Mouse (Mus musculus): Measurements from ENCODE around the gene Baiap2. TPM values are rescaled to one million over a fixed set of nuclear protein-coding genes. Genes with fewer than 3 reads are reported as not detected.

The Baiap2 gene
- polyA plus RNA-seq, 1 experiment from 2014 or later: 11.9 TPM

GRCm38 (mm10) chr11:119926762-119927161 lies 15.8 kb upstream of the Baiap2 start:
- no peak for ATAC-seq (replicated peaks; ENCODE audit: insufficient number of reproducible peaks, low FRiP score, low TSS enrichment, low read depth)
- Histone ChIP-seq H3K4me2 (ENCODE audit: low read depth, low read length) (no peak overlapping the region), H3K27me3 (ENCODE audit: control insufficient read depth, insufficient read depth, low read length) (no peaks in the 10 kb centered on the region), H3K36me3 (replicated peaks; ENCODE audit: control insufficient read depth, insufficient read depth, low read depth, low read length) (no peaks in the 10 kb centered on the region), H3K4me3 (ENCODE audit: low read depth, low read length) (no peak overlapping the region), H3K9me3 (replicated peaks; ENCODE audit: control insufficient read depth, low read length) (no peaks in the 10 kb centered on the region; the same call in 1 of the 2 replicates), H3K27ac (replicated peaks; ENCODE audit: low read depth, low read length) (no peak overlapping the region), H3K4me1 (ENCODE audit: control insufficient read depth, insufficient read depth, low read length) (no peaks in the 10 kb centered on the region), H3K9ac (replicated peaks; ENCODE audit: low read length) (no peak overlapping the region)
- no peak for DNase-seq (ENCODE audit: low spot score)
- 85% methylated on average over 5 of the region's 5 CpGs for WGBS

DNA sequence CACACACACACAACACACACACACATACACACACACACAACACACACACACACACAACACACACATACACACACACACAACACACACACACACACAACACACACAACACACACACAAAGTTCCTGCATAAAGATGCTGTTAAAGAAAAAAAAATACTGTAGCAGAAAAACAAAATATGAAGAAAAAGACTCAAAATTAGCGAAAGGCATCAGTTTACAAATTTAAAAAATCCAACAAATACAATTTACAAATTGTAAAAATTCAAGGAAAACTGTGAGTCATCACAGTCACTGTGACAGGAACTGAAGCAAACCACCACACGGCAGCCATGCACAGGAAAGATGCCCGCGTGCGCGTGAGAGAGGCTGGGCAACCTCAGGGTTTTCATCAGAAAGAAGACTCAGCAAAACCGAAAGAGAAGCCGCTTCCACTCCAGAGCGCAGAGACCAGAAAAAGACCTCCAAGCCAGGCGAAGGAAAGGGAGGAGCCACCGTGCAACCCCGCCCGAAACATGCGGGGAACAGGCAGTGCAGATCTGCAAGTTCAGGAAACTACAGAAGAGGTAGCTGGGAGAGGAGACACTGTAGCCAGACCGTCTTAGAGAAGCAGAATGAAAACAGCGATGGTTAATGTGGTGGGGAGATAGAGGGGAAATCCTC lies 14.4 kb upstream of the Baiap2 start:
- Histone ChIP-seq H3K9me3 (replicated peaks; ENCODE audit: control insufficient read depth, low read length) (no peaks in the 10 kb centered on the region; the same call in 1 of the 2 replicates), H3K9ac (replicated peaks; ENCODE audit: low read length) (no peak overlapping the region), H3K4me3 (ENCODE audit: low read depth, low read length) (no peak overlapping the region), H3K27ac (replicated peaks; ENCODE audit: low read depth, low read length) (no peak overlapping the region), H3K4me1 (ENCODE audit: control insufficient read depth, insufficient read depth, low read length) (no peaks in the 10 kb centered on the region), H3K4me2 (ENCODE audit: low read depth, low read length) (no peak overlapping the region), H3K27me3 (ENCODE audit: control insufficient read depth, insufficient read depth, low read length) (no peaks in the 10 kb centered on the region), H3K36me3 (replicated peaks; ENCODE audit: control insufficient read depth, insufficient read depth, low read depth, low read length) (no peaks in the 10 kb centered on the region)
- no peak for ATAC-seq (replicated peaks; ENCODE audit: insufficient number of reproducible peaks, low FRiP score, low TSS enrichment, low read depth)
- no peak for DNase-seq (ENCODE audit: low spot score)
- WGBS: 73% methylated on average over 16 of the region's 16 CpGs

- Histone ChIP-seq H3K27ac (replicated peaks; ENCODE audit: low read depth, low read length) (no peak overlapping the region), H3K4me3 (ENCODE audit: low read depth, low read length) (no peak overlapping the region), H3K4me1 (ENCODE audit: control insufficient read depth, insufficient read depth, low read length) (no peaks in the 10 kb centered on the region), H3K9me3 (replicated peaks; ENCODE audit: control insufficient read depth, low read length) (no peaks in the 10 kb centered on the region; the same call in 1 of the 2 replicates), H3K9ac (replicated peaks; ENCODE audit: low read length) (no peak overlapping the region), H3K4me2 (ENCODE audit: low read depth, low read length) (no peak overlapping the region), H3K27me3 (ENCODE audit: control insufficient read depth, insufficient read depth, low read length) (no peaks in the 10 kb centered on the region), H3K36me3 (replicated peaks; ENCODE audit: control insufficient read depth, insufficient read depth, low read depth, low read length) (no peaks in the 10 kb centered on the region)
- no peak for ATAC-seq (replicated peaks; ENCODE audit: insufficient number of reproducible peaks, low FRiP score, low TSS enrichment, low read depth)
- no peak for DNase-seq (ENCODE audit: low spot score)
- WGBS: 80% methylated on average over 6 of the region's 6 CpGs
These were observed 12.8 kb upstream of the Baiap2 start for GRCm38 (mm10) chr11:119929603-119930265.

DNA sequence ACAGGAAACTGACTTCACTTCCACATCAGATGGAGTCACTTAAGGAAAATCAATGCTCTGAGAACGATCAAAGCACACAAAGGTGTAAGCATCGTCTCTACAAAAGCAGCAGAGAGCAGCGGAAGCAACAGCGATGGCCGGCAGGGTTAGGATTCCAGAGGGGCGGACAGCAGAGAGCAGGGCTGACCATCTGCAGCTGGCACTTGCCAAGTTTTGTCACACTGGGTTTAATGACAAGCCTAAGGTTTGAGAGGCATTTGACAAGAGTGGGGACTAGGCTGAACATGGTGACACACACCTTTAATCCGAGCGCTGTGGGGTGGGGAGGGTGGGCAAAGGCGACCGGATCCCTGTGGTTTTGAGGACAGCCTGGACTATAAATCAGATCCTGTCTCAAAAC lies 10.8 kb upstream of the Baiap2 start:
- no peaks in the 10 kb centered on the region; the same call in 1 of the 2 replicates for H3K9me3 ChIP-seq (replicated peaks; ENCODE audit: control insufficient read depth, low read length)
- no peaks in the 10 kb centered on the region; the same call in 1 of the 2 replicates for H3K4me1 ChIP-seq (ENCODE audit: control insufficient read depth, insufficient read depth, low read length)
- no peak overlapping the region for H3K27ac ChIP-seq (replicated peaks; ENCODE audit: low read depth, low read length)
- WGBS: 73% methylated on average over 10 of the region's 10 CpGs
- no peak overlapping the region for H3K9ac ChIP-seq (replicated peaks; ENCODE audit: low read length)
- DNase-seq (ENCODE audit: low spot score): no peak
- no peak overlapping the region for H3K4me2 ChIP-seq (ENCODE audit: low read depth, low read length)
- H3K27me3 ChIP-seq (ENCODE audit: control insufficient read depth, insufficient read depth, low read length): no peaks in the 10 kb centered on the region
- ATAC-seq (replicated peaks; ENCODE audit: insufficient number of reproducible peaks, low FRiP score, low TSS enrichment, low read depth): no peak
- H3K4me3 ChIP-seq (ENCODE audit: low read depth, low read length): no peak overlapping the region
- no peaks in the 10 kb centered on the region for H3K36me3 ChIP-seq (replicated peaks; ENCODE audit: control insufficient read depth, insufficient read depth, low read depth, low read length)

- Histone ChIP-seq H3K9ac (replicated peaks; ENCODE audit: low read length) (no peak overlapping the region), H3K4me1 (ENCODE audit: control insufficient read depth, insufficient read depth, low read length) (no peaks in the 10 kb centered on the region; the same call in 1 of the 2 replicates), H3K27ac (replicated peaks; ENCODE audit: low read depth, low read length) (no peak overlapping the region), H3K4me3 (ENCODE audit: low read depth, low read length) (no peak overlapping the region), H3K36me3 (replicated peaks; ENCODE audit: control insufficient read depth, insufficient read depth, low read depth, low read length) (no peaks in the 10 kb centered on the region), H3K4me2 (ENCODE audit: low read depth, low read length) (no peak overlapping the region), H3K27me3 (ENCODE audit: control insufficient read depth, insufficient read depth, low read length) (no peaks in the 10 kb centered on the region), H3K9me3 (replicated peaks; ENCODE audit: control insufficient read depth, low read length) (no peaks in the 10 kb centered on the region; the same call in 1 of the 2 replicates)
- no peak for ATAC-seq (replicated peaks; ENCODE audit: insufficient number of reproducible peaks, low FRiP score, low TSS enrichment, low read depth)
- 58% methylated on average over 4 of the region's 4 CpGs for WGBS
- no peak for DNase-seq (ENCODE audit: low spot score)
These were observed 9.4 kb upstream of the Baiap2 start for GRCm38 (mm10) chr11:119933142-119933541.

DNA sequence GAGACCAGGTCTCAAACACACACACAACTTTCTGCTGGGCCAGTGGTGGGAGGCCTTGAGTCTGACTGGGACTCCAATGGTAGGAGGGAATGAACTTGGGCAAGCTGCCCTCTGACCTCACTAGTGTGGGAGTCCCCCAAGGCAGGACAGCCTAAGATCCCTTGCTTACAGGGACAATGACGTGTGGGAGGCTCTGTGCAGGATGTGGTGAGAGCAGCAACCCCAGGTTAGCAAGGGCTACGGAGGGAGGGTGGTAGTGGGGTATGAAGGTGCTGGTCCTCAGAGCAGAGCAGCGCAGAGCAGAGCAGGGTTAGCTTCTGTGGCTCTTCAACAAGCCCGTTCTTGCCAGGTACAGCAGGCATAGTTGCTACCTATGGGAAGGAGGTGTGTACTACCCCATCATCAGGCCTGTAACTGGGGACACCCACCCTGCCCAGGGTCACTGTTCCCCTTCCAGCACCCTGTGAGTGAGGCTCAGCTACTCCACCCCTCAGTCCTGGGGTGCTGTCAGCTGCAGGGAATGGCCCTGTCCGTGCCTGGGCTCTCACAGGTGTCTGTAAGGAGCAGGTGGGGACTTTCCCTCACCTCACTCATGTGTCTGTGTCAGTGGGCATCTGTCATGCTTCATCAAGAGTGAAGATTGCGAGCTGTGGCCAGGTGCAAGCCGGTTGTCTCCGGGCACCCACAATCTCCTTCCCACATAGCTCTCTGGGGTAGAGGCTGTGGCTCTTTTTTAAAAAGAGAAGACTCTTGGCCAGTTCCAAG lies 8.6 kb upstream of the Baiap2 start:
- WGBS: 82% methylated on average over 8 of the region's 8 CpGs
- ATAC-seq (replicated peaks; ENCODE audit: insufficient number of reproducible peaks, low FRiP score, low TSS enrichment, low read depth): no peak
- no peaks in the 10 kb centered on the region for H3K27me3 ChIP-seq (ENCODE audit: control insufficient read depth, insufficient read depth, low read length)
- DNase-seq (ENCODE audit: low spot score): no peak
- no peaks in the 10 kb centered on the region for H3K36me3 ChIP-seq (replicated peaks; ENCODE audit: control insufficient read depth, insufficient read depth, low read depth, low read length)
- no peak overlapping the region for H3K9ac ChIP-seq (replicated peaks; ENCODE audit: low read length)
- no peak overlapping the region for H3K4me2 ChIP-seq (ENCODE audit: low read depth, low read length)
- no peaks in the 10 kb centered on the region; the same call in 1 of the 2 replicates for H3K9me3 ChIP-seq (replicated peaks; ENCODE audit: control insufficient read depth, low read length)
- no peak overlapping the region for H3K27ac ChIP-seq (replicated peaks; ENCODE audit: low read depth, low read length)
- no peak overlapping the region for H3K4me3 ChIP-seq (ENCODE audit: low read depth, low read length)
- no peaks in the 10 kb centered on the region; the same call in none of the 2 replicates for H3K4me1 ChIP-seq (ENCODE audit: control insufficient read depth, insufficient read depth, low read length)

GRCm38 (mm10) chr11:119934773-119935172 lies 7.8 kb upstream of the Baiap2 start:
- WGBS: 79% methylated on average over 8 of the region's 8 CpGs
- no peaks in the 10 kb centered on the region; the same call in 1 of the 2 replicates for H3K9me3 ChIP-seq (replicated peaks; ENCODE audit: control insufficient read depth, low read length)
- H3K27me3 ChIP-seq (ENCODE audit: control insufficient read depth, insufficient read depth, low read length): no peaks in the 10 kb centered on the region
- H3K4me3 ChIP-seq (ENCODE audit: low read depth, low read length): no peak overlapping the region
- no peak overlapping the region for H3K27ac ChIP-seq (replicated peaks; ENCODE audit: low read depth, low read length)
- no peaks in the 10 kb centered on the region; the same call in none of the 2 replicates for H3K4me1 ChIP-seq (ENCODE audit: control insufficient read depth, insufficient read depth, low read length)
- H3K9ac ChIP-seq (replicated peaks; ENCODE audit: low read length): no peak overlapping the region
- DNase-seq (ENCODE audit: low spot score) (no peak), ATAC-seq (replicated peaks; ENCODE audit: insufficient number of reproducible peaks, low FRiP score, low TSS enrichment, low read depth) (no peak)
- H3K4me2 ChIP-seq (ENCODE audit: low read depth, low read length): no peak overlapping the region
- H3K36me3 ChIP-seq (replicated peaks; ENCODE audit: control insufficient read depth, insufficient read depth, low read depth, low read length): no peaks in the 10 kb centered on the region

Measured in embryonic facial prominence, embryonic 11.5 days (tissue).